Mouse (Mus musculus): Measurements from ENCODE around the gene Med27. TPM values are rescaled to one million over a fixed set of nuclear protein-coding genes. Genes with fewer than 3 reads are reported as not detected.

The Med27 gene
- polyA plus RNA-seq, 1 experiment, result 21.4 TPM

- no peak for TF ChIP-seq EP300 (IDR thresholded peaks at IDR 0.05; ENCODE audit: insufficient read depth, low read depth, low read length)
- no peak for TF ChIP-seq CTCF (IDR thresholded peaks at IDR 0.05; ENCODE audit: low read depth, low read length)
- TF ChIP-seq POLR2A (IDR thresholded peaks at IDR 0.05; ENCODE audit: insufficient read depth, low read length), result no peak
- Histone ChIP-seq H3K4me3 (ENCODE audit: low read depth, low read length) (no peak overlapping the region), H3K9me3 (replicated peaks; ENCODE audit: control insufficient read depth, insufficient read depth, low read length, poor library complexity, severe bottlenecking) (no peaks in the 10 kb centered on the region), H3K9ac (ENCODE audit: low read depth, poor library complexity, severe bottlenecking) (no peak overlapping the region), H3K27ac (ENCODE audit: insufficient read depth, low read length) (no peak overlapping the region), H3K4me1 (ENCODE audit: control insufficient read depth, insufficient read depth, low read length) (peaks cover 2% of the 10 kb centered on the region), H3K36me3 (ENCODE audit: control insufficient read depth, insufficient read depth, low read length, poor library complexity, severe bottlenecking) (no peaks in the 10 kb centered on the region), H3K27me3 (ENCODE audit: control insufficient read depth, insufficient read depth, low read length, poor library complexity, severe bottlenecking) (no peaks in the 10 kb centered on the region)
Observed at GRCm38 (mm10) chr2:29438986-29439385, 92.4 kb downstream of the Med27 start.

DNA sequence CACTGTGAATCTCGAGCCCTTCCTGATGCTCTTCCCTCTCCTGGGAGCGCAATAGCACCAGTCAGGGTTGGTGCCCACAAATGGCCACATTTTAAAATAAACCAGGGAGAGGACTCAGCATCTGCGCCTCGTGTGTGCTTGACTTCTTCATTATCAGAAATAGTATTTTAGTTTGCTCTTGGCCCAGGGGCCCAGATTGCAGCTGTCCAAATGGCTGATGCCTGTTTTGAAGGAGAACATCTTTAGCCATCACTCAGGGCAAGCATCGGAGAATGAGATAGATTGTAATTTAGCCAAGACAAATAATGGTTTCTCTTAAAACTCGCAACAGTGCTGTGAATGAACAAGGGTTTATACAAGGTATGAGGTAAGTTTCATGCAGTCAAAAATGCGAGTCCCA lies 92.8 kb downstream of the Med27 start:
- H3K27me3 ChIP-seq (ENCODE audit: control insufficient read depth, insufficient read depth, low read length, poor library complexity, severe bottlenecking), result no peaks in the 10 kb centered on the region
- H3K9ac ChIP-seq (ENCODE audit: low read depth, poor library complexity, severe bottlenecking), result no peak overlapping the region
- TF ChIP-seq EP300 (IDR thresholded peaks at IDR 0.05; ENCODE audit: insufficient read depth, low read depth, low read length), result no peak
- no peak for TF ChIP-seq POLR2A (IDR thresholded peaks at IDR 0.05; ENCODE audit: insufficient read depth, low read length)
- TF ChIP-seq CTCF (IDR thresholded peaks at IDR 0.05; ENCODE audit: low read depth, low read length), result no peak
- no peaks in the 10 kb centered on the region for H3K9me3 ChIP-seq (replicated peaks; ENCODE audit: control insufficient read depth, insufficient read depth, low read length, poor library complexity, severe bottlenecking)
- H3K4me3 ChIP-seq (ENCODE audit: low read depth, low read length), result no peak overlapping the region
- no peaks in the 10 kb centered on the region for H3K36me3 ChIP-seq (ENCODE audit: control insufficient read depth, insufficient read depth, low read length, poor library complexity, severe bottlenecking)
- H3K4me1 ChIP-seq (ENCODE audit: control insufficient read depth, insufficient read depth, low read length), result peaks cover 2% of the 10 kb centered on the region
- no peak overlapping the region for H3K27ac ChIP-seq (ENCODE audit: insufficient read depth, low read length)

- H3K27ac ChIP-seq (ENCODE audit: insufficient read depth, low read length), result no peak overlapping the region
- TF ChIP-seq POLR2A (IDR thresholded peaks at IDR 0.05; ENCODE audit: insufficient read depth, low read length) (no peak), EP300 (IDR thresholded peaks at IDR 0.05; ENCODE audit: insufficient read depth, low read depth, low read length) (no peak), CTCF (IDR thresholded peaks at IDR 0.05; ENCODE audit: low read depth, low read length) (no peak)
- H3K36me3 ChIP-seq (ENCODE audit: control insufficient read depth, insufficient read depth, low read length, poor library complexity, severe bottlenecking), result no peaks in the 10 kb centered on the region
Observed at GRCm38 (mm10) chr2:29439857-29440502, 93.4 kb downstream of the Med27 start.

DNA sequence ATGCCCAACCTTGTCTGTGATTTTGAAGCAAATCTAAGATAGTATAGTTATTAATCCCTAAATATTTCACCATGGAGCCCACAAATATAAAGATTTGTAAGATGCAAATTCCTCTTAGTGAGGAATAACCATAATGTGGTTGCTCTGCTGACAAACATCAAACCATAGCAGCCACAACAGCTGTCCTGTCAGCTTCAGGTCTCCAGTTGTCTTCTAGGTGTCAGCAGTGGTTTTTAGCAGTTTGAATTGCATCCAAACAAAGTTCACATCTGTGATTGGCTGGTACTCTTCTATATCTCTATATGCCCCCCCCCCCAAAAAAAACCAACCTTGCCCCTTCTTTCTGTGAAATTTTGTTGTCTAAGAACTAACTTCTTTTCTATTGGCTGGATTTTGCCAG lies 95.7 kb downstream of the Med27 start:
- no peaks in the 10 kb centered on the region for H3K9me3 ChIP-seq (replicated peaks; ENCODE audit: control insufficient read depth, insufficient read depth, low read length, poor library complexity, severe bottlenecking)
- no peak for TF ChIP-seq CTCF (IDR thresholded peaks at IDR 0.05; ENCODE audit: low read depth, low read length)
- no peaks in the 10 kb centered on the region for H3K36me3 ChIP-seq (ENCODE audit: control insufficient read depth, insufficient read depth, low read length, poor library complexity, severe bottlenecking)
- peaks cover 2% of the 10 kb centered on the region for H3K4me1 ChIP-seq (ENCODE audit: control insufficient read depth, insufficient read depth, low read length)
- H3K4me3 ChIP-seq (ENCODE audit: low read depth, low read length), result no peak overlapping the region
- H3K27me3 ChIP-seq (ENCODE audit: control insufficient read depth, insufficient read depth, low read length, poor library complexity, severe bottlenecking), result no peaks in the 10 kb centered on the region
- no peak overlapping the region for H3K9ac ChIP-seq (ENCODE audit: low read depth, poor library complexity, severe bottlenecking)
- no peak overlapping the region for H3K27ac ChIP-seq (ENCODE audit: insufficient read depth, low read length)

More at GRCm38 (mm10) chr2:29439857-29440502, 93.4 kb downstream of the Med27 start:
- Histone ChIP-seq H3K9ac (ENCODE audit: low read depth, poor library complexity, severe bottlenecking) (no peak overlapping the region), H3K9me3 (replicated peaks; ENCODE audit: control insufficient read depth, insufficient read depth, low read length, poor library complexity, severe bottlenecking) (no peaks in the 10 kb centered on the region), H3K27me3 (ENCODE audit: control insufficient read depth, insufficient read depth, low read length, poor library complexity, severe bottlenecking) (no peaks in the 10 kb centered on the region), H3K4me3 (ENCODE audit: low read depth, low read length) (no peak overlapping the region), H3K4me1 (ENCODE audit: control insufficient read depth, insufficient read depth, low read length) (peaks cover 2% of the 10 kb centered on the region)

GRCm38 (mm10) chr2:29443626-29444217 lies 97.1 kb downstream of the Med27 start:
- Histone ChIP-seq H3K9me3 (replicated peaks; ENCODE audit: control insufficient read depth, insufficient read depth, low read length, poor library complexity, severe bottlenecking) (no peaks in the 10 kb centered on the region), H3K4me1 (ENCODE audit: control insufficient read depth, insufficient read depth, low read length) (no peaks in the 10 kb centered on the region), H3K27me3 (ENCODE audit: control insufficient read depth, insufficient read depth, low read length, poor library complexity, severe bottlenecking) (no peaks in the 10 kb centered on the region), H3K36me3 (ENCODE audit: control insufficient read depth, insufficient read depth, low read length, poor library complexity, severe bottlenecking) (no peaks in the 10 kb centered on the region), H3K4me3 (ENCODE audit: low read depth, low read length) (no peak overlapping the region), H3K27ac (ENCODE audit: insufficient read depth, low read length) (no peak overlapping the region), H3K9ac (ENCODE audit: low read depth, poor library complexity, severe bottlenecking) (no peak overlapping the region)
- TF ChIP-seq EP300 (IDR thresholded peaks at IDR 0.05; ENCODE audit: insufficient read depth, low read depth, low read length) (no peak), CTCF (IDR thresholded peaks at IDR 0.05; ENCODE audit: low read depth, low read length) (no peak), POLR2A (IDR thresholded peaks at IDR 0.05; ENCODE audit: insufficient read depth, low read length) (no peak)

- no peaks in the 10 kb centered on the region for H3K4me1 ChIP-seq (ENCODE audit: control insufficient read depth, insufficient read depth, low read length)
- no peak overlapping the region for H3K4me3 ChIP-seq (ENCODE audit: low read depth, low read length)
- TF ChIP-seq CTCF (IDR thresholded peaks at IDR 0.05; ENCODE audit: low read depth, low read length), result no peak
- TF ChIP-seq EP300 (IDR thresholded peaks at IDR 0.05; ENCODE audit: insufficient read depth, low read depth, low read length), result no peak
- TF ChIP-seq POLR2A (IDR thresholded peaks at IDR 0.05; ENCODE audit: insufficient read depth, low read length), result no peak
- H3K27me3 ChIP-seq (ENCODE audit: control insufficient read depth, insufficient read depth, low read length, poor library complexity, severe bottlenecking), result no peaks in the 10 kb centered on the region
- H3K9ac ChIP-seq (ENCODE audit: low read depth, poor library complexity, severe bottlenecking), result no peak overlapping the region
- no peaks in the 10 kb centered on the region for H3K36me3 ChIP-seq (ENCODE audit: control insufficient read depth, insufficient read depth, low read length, poor library complexity, severe bottlenecking)
- H3K27ac ChIP-seq (ENCODE audit: insufficient read depth, low read length), result no peak overlapping the region
- no peaks in the 10 kb centered on the region for H3K9me3 ChIP-seq (replicated peaks; ENCODE audit: control insufficient read depth, insufficient read depth, low read length, poor library complexity, severe bottlenecking)
Observed at GRCm38 (mm10) chr2:29448476-29449002, 101.9 kb downstream of the Med27 start.
